Mouse (Mus musculus): Measurements from ENCODE around the gene Atad5.
"Not testable (repeated sequence)": the region's sequence is repeated elsewhere in the genome, so short reads cannot be mapped to it uniquely, and the experiment has no call there.

The Atad5 gene

DNA sequence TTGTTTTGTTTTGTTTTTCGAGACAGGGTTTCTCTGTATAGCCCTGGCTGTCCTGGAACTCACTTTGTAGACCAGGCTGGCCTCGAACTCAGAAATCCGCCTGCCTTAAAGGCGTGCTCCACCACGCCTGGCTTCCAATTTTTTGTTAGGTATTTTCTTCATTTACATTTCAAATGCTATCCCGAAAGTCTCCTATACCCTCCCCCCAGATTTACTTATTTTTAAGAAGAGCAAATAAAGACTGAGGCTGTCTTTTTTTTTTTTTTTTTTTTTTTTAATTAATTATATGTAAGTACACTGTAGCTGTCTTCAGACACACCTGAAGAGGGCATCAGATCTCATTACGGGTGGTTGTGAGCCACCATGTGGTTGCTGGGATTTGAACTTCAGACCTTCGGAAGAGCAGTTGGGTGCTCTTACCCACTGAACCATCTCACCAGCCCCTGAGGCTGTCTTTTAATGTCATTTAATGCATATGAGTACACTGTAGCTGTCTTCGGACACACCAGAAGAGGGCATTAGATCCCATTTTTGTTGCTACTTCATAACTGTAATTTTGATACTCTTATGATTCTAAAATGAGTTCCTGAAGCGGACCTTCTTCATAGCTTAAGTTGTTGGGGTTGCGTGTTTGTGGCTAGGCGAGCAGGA is 94.0 kb downstream of the Atad5 start:
- DNase-seq (ENCODE audit: low spot score): not testable (repeated sequence)

DNA sequence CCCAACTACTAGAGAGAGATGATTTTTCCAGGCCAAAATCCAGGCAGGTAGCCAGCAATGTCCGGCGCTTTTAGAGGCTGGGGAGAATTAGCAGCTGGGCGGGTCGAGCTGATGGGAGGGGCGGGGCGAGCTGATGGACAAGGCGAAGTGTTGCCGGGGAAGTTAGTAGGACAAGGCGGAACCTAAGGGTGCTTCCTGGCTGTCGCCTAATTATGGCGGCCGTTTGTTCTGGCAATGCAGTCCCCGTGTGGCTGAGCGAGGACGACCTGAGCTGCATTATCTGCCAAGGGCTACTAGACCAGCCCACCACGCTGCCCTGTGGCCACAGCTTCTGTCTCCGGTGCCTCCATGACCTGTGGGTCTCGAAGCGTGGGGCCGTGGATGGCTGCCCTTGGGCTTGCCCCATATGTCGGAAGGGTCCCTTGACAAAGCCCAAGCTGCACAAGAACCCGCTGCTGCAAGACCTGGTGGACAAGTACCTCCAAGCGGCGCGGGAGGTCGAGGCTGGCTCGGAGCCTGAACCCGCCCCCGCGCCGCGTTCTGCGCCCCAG is 94.6 kb downstream of the Atad5 start, which contains the start of gene Rnf135:
Rnf135 (plus strand) TSS at position 147 of the 551 bp plus-strand sequence.
- DNase-seq (ENCODE audit: low spot score): peak; percentile 95

DNA sequence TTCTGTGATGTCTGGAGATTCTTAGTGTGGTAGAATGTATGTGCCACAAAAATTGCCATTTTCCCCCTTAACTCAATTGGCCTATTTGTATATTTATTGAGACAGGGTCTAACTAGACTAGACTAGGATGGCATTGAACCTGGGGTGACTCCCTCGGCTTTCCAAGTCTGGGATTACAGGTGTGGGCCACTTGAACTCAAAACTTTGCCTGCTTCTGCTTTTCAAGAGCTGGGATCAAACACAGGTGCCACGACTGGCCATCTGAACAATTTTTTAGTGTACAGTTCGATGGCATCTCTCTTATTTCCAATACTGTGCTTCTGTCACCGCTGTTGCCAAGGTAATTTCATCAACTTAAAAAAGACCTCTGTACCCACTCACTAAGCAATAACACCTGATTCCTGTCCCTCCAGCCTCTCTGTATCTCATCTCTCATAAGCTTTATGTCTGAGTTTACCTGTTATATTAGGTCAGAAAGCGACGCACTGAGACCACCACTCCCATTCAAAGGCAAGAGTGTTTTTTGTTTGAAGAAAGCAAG is 95.4 kb downstream of the Atad5 start:
- DNase-seq (ENCODE audit: low spot score): no peak

Measured in urinary bladder, postnatal 14 days (tissue).